Mouse (Mus musculus): ENCODE results near the gene Kcnq4. TPM values are rescaled to one million over a fixed set of nuclear protein-coding genes. Genes with fewer than 3 reads are reported as not detected.

Kcnq4 gene
- polyA plus RNA-seq (2016; fragmentation: Nextera tagmentation; extraction: Ambion mirVana), result 3.9 and 4.6 TPM in 2 replicates

DNA sequence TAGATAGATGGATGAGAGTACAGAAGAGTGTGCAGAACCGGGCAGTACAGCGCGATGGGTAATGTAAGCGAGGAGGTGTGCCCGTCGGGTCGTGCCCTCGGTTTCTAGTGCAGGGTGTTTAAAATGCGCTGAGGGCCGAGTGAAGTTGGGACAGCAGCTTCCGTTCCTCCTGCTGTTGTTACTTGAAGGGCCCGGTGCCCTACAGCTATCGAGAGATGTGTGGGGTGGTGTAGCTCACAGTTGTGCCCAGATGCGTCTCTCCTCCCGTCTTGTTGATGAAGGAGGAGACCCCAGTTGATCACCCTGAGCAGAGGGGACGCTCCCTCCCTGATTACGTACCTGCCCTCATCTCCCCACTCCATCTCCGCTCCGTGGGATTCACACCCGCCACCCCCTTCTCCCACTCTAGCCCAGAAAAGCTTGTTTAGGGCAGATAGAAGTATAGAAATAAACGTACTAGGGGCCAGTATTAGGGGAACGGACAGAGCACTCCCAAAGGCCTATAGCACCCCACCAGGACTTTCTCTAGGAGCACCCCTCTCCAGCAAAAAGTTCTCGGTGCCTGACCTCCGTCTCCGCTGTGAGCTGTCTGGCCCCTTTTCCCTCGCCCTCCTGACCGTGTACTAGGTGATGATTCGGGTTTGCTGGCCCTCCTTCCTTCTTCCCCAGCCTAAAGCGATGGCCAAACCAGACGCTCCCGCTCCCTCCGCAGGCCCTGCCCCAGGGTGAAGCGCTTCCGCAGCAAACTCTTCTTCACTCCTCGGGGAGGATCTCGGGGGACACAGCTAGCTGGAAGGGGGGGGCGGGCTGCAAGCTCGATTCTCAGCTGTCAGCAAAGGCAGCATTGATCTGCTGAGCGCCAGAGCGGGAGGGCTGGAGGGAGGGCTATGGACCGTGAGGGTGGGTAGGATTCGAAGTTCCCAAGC, at the start of gene Kcnq4:
TSS of gene Kcnq4 (minus strand) at position 672 of the 926 bp plus-strand sequence.
- peaks cover 86% of the 10 kb centered on the region for H3K27me3 ChIP-seq (ENCODE audit: insufficient read depth, poor library complexity, severe bottlenecking)

GRCm38 (mm10) chr4:120796687-120797086, 48.3 kb upstream of the Kcnq4 start:
- 92% methylated on average over 2 of the region's 2 CpGs for WGBS
- DNase-seq (ENCODE audit: low spot score), result no peak
- Histone ChIP-seq H3K9me3 (no peaks in the 10 kb centered on the region), H3K27ac (no peak overlapping the region), H3K4me3 (no peak overlapping the region), H3K27me3 (ENCODE audit: insufficient read depth, poor library complexity, severe bottlenecking) (no peaks in the 10 kb centered on the region), H3K4me1 (replicated peaks) (peaks cover 7% of the 10 kb centered on the region; the same call in 1 of the 2 replicates), H3K36me3 (peaks cover 13% of the 10 kb centered on the region)

More for the DNA sequence above, at the start of gene Kcnq4:
- peak within 1 kb of the TSS; percentile 70 for H3K4me3 ChIP-seq
- no peaks in the 10 kb centered on the region for H3K9me3 ChIP-seq
- H3K36me3 ChIP-seq, result no peaks in the 10 kb centered on the region
- DNase-seq (ENCODE audit: low spot score), result peak; percentile 31
- 1% methylated on average over 42 of the region's 42 CpGs for WGBS
- peaks cover 41% of the 10 kb centered on the region for H3K4me1 ChIP-seq (replicated peaks)
- peak within 1 kb of the TSS; percentile 86 for H3K27ac ChIP-seq

GRCm38 (mm10) chr4:120795646-120796045, 47.2 kb upstream of the Kcnq4 start:
- H3K36me3 ChIP-seq, result peaks cover 11% of the 10 kb centered on the region
- 94% methylated on average over 1 of the region's 1 CpGs for WGBS
- H3K4me3 ChIP-seq, result no peak overlapping the region
- H3K9me3 ChIP-seq, result no peaks in the 10 kb centered on the region
- DNase-seq (ENCODE audit: low spot score), result no peak
- H3K4me1 ChIP-seq (replicated peaks), result peaks cover 7% of the 10 kb centered on the region; the same call in 1 of the 2 replicates
- H3K27me3 ChIP-seq (ENCODE audit: insufficient read depth, poor library complexity, severe bottlenecking), result no peaks in the 10 kb centered on the region
- no peak overlapping the region for H3K27ac ChIP-seq

DNA sequence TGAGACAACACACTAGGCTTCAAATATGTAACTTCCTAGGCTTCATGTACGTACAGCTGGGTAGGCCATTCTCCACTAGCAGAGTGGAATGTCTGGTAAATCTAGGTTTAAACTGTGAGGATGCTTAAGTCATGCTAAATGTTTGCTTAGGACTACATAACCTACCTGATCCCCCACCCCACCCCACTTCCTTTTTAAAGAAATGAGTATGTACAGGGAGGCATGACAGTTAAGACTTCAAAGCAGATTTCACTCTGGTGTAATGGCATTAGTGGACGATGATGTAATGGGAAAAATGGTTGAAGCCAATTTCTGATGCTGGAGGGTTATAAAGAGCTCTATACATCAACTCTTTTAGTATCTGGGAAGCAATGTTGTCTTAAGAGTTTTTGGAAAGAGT, 44.5 kb upstream of the Kcnq4 start:
- H3K36me3 ChIP-seq, result peaks cover 32% of the 10 kb centered on the region
- no peak overlapping the region for H3K27ac ChIP-seq
- DNase-seq (ENCODE audit: low spot score), result no peak
- WGBS, result 91% methylated on average over 2 of the region's 2 CpGs
- H3K9me3 ChIP-seq, result no peaks in the 10 kb centered on the region
- no peak overlapping the region for H3K4me3 ChIP-seq
- H3K27me3 ChIP-seq (ENCODE audit: insufficient read depth, poor library complexity, severe bottlenecking), result no peaks in the 10 kb centered on the region
- H3K4me1 ChIP-seq (replicated peaks), result peaks cover 3% of the 10 kb centered on the region; the same call in 1 of the 2 replicates

- H3K4me3 ChIP-seq, result no peak overlapping the region
- no peak overlapping the region for H3K27ac ChIP-seq
- H3K9me3 ChIP-seq, result no peaks in the 10 kb centered on the region
- 93% methylated on average over 4 of the region's 4 CpGs for WGBS
- H3K4me1 ChIP-seq (replicated peaks), result peaks cover under 1% of the 10 kb centered on the region; the same call in 1 of the 2 replicates
- H3K27me3 ChIP-seq (ENCODE audit: insufficient read depth, poor library complexity, severe bottlenecking), result no peaks in the 10 kb centered on the region
- no peak for DNase-seq (ENCODE audit: low spot score)
- H3K36me3 ChIP-seq, result peaks cover 61% of the 10 kb centered on the region
These were observed 41.6 kb upstream of the Kcnq4 start for GRCm38 (mm10) chr4:120790027-120790426.

GRCm38 (mm10) chr4:120755801-120756200, 7.4 kb upstream of the Kcnq4 start:
- no peak for DNase-seq (ENCODE audit: low spot score)

GRCm38 (mm10) chr4:120755299-120755698, 6.9 kb upstream of the Kcnq4 start:
- H3K36me3 ChIP-seq, result peaks cover 38% of the 10 kb centered on the region
- H3K27ac ChIP-seq, result no peak overlapping the region
- no peak overlapping the region for H3K4me3 ChIP-seq
- H3K27me3 ChIP-seq (ENCODE audit: insufficient read depth, poor library complexity, severe bottlenecking), result peaks cover 23% of the 10 kb centered on the region
- no peaks in the 10 kb centered on the region for H3K4me1 ChIP-seq (replicated peaks)
- DNase-seq (ENCODE audit: low spot score), result peak; percentile 72
- WGBS, result 2% methylated on average over 1 of the region's 1 CpGs
- H3K9me3 ChIP-seq, result no peaks in the 10 kb centered on the region

More at GRCm38 (mm10) chr4:120755801-120756200, 7.4 kb upstream of the Kcnq4 start:
- H3K27me3 ChIP-seq (ENCODE audit: insufficient read depth, poor library complexity, severe bottlenecking), result peaks cover 18% of the 10 kb centered on the region
- H3K4me1 ChIP-seq (replicated peaks), result no peaks in the 10 kb centered on the region
- H3K36me3 ChIP-seq, result peaks cover 43% of the 10 kb centered on the region
- H3K27ac ChIP-seq, result no peak overlapping the region
- WGBS, result 51% methylated on average over 5 of the region's 5 CpGs
- H3K9me3 ChIP-seq, result no peaks in the 10 kb centered on the region
- no peak overlapping the region for H3K4me3 ChIP-seq

GRCm38 (mm10) chr4:120749601-120750000, 1.2 kb upstream of the Kcnq4 start:
- no peak overlapping the region for H3K27ac ChIP-seq
- H3K4me1 ChIP-seq (replicated peaks), result peaks cover 40% of the 10 kb centered on the region
- H3K36me3 ChIP-seq, result no peaks in the 10 kb centered on the region
- whole genome bisulfite sequencing, result 56% methylated on average over 2 of the region's 2 CpGs
- no peak for DNase-seq (ENCODE audit: low spot score)
- H3K4me3 ChIP-seq, result no peak overlapping the region
- H3K9me3 ChIP-seq, result no peaks in the 10 kb centered on the region
- peaks cover 80% of the 10 kb centered on the region for H3K27me3 ChIP-seq (ENCODE audit: insufficient read depth, poor library complexity, severe bottlenecking)

DNA sequence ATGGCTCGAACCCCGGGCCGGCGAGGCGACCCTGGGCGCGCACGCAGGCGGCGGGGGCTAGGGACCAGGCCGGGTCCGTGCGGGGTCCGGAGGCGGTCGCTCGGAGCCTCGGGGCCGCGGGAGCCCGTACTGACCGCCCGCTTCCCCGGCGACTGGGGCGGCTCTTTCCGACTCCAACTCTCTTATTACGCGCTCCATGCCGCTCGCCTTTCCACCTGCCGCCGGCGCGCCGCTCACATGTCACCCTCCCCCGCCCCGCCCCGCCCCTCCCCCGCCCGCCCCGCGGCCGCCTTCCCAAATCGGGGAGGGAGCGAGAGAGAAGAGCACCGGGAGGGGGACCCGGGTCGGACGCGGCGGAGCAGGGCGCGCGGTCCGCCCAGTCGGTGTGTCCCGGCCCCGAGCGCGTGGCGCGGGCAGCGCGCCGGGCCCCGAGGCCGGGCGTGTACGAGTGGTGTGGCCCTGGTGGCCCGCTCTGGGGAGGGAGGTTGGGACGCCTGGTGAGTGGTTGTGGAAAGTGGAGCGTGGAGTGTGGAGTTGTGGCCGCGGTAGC, 1.1 kb downstream of the Kcnq4 start:
- Histone ChIP-seq H3K4me3 (peak overlapping the region; percentile 70), H3K27me3 (ENCODE audit: insufficient read depth, poor library complexity, severe bottlenecking) (peaks cover 91% of the 10 kb centered on the region), H3K9me3 (no peaks in the 10 kb centered on the region), H3K4me1 (replicated peaks) (peaks cover 45% of the 10 kb centered on the region), H3K27ac (peak overlapping the region; percentile 86), H3K36me3 (no peaks in the 10 kb centered on the region)
- peak; percentile 47 for DNase-seq (ENCODE audit: low spot score)
- 1% methylated on average over 75 of the region's 75 CpGs for WGBS

GRCm38 (mm10) chr4:120746552-120747150, 1.8 kb downstream of the Kcnq4 start:
- Histone ChIP-seq H3K27me3 (ENCODE audit: insufficient read depth, poor library complexity, severe bottlenecking) (peaks cover 91% of the 10 kb centered on the region), H3K36me3 (no peaks in the 10 kb centered on the region), H3K4me1 (replicated peaks) (peaks cover 48% of the 10 kb centered on the region), H3K4me3 (peak overlapping the region; percentile 70), H3K27ac (peak overlapping the region; percentile 86), H3K9me3 (no peaks in the 10 kb centered on the region)
- DNase-seq (ENCODE audit: low spot score), result peak; percentile 45
- 1% methylated on average over 53 of the region's 53 CpGs for WGBS

DNA sequence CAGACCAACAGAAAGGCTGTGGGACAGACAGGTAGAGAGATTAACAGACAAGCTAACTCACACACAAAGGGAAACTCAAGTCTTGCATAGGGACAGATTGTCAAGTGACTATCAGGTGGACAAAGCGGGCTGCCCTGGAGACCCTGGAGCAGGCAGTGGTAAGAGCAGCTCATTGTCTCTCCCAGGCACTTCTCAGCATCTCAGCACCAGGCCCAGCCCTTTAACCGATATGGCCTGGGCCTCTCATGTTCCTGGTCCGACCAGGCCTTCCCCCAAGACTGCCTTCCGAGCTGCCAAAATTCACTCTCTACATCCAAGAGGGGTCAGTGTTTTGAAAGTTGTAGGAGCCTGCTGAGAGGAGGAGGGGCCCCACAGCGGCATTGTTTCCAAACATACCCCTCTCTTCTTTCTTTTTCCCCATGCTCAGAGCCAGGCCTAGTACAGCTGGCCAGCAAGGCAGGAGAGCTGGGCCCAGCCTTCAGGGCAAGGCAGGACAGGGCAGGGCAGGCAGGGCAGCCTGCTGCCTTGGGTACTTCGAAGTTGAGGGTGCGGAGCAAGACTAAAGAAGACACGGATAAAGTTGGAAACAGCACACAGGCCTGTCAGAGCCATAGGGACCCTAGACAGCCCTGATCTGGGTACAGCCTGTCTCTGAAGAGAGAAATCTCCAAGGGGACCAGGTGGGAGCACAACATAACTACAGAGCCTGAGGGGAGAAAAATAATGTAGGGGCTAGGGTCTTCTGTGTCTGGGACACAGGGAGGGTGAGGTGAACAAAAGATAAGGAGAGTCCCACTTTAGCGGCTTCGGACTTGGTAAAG, 2.5 kb downstream of the Kcnq4 start:
- H3K27me3 ChIP-seq (ENCODE audit: insufficient read depth, poor library complexity, severe bottlenecking), result peaks cover 84% of the 10 kb centered on the region
- DNase-seq (ENCODE audit: low spot score), result peak; percentile 52

GRCm38 (mm10) chr4:120743636-120744035, 4.8 kb downstream of the Kcnq4 start:
- no peak overlapping the region for H3K27ac ChIP-seq
- H3K4me3 ChIP-seq, result no peak overlapping the region
- H3K4me1 ChIP-seq (replicated peaks), result peaks cover 57% of the 10 kb centered on the region
- H3K9me3 ChIP-seq, result no peaks in the 10 kb centered on the region
- DNase-seq (ENCODE audit: low spot score), result no peak
- 79% methylated on average over 3 of the region's 3 CpGs for WGBS
- no peaks in the 10 kb centered on the region for H3K36me3 ChIP-seq
- peaks cover 72% of the 10 kb centered on the region for H3K27me3 ChIP-seq (ENCODE audit: insufficient read depth, poor library complexity, severe bottlenecking)

More for the DNA sequence above, 2.5 kb downstream of the Kcnq4 start:
- no peaks in the 10 kb centered on the region for H3K9me3 ChIP-seq
- H3K4me1 ChIP-seq (replicated peaks), result peaks cover 55% of the 10 kb centered on the region
- 4% methylated on average over 10 of the region's 10 CpGs for WGBS
- H3K36me3 ChIP-seq, result no peaks in the 10 kb centered on the region
- peak overlapping the region; percentile 70 for H3K4me3 ChIP-seq
- H3K27ac ChIP-seq, result peak overlapping the region; percentile 86

Measured in hindbrain, embryonic 10.5 days (tissue).